Mouse (Mus musculus) embryonic stem cell, embryonic (primary cell): ENCODE results near the gene Ifnlr1.

ENCODE experiments used
- CTCF ChIA-PET, 4 experiments: fragments of 300-600 bp in 2 of 4; fragments of 350-600 bp in 2 of 4; sonication (Branson Sonifier 250); formaldehyde crosslinking; loops; one replicate each; lab custom pipeline; 2022; ENCODE audit warnings: inconsistent platforms in 2 of 4; lab: Charles Lee
- POLR2A ChIA-PET, 4 experiments: fragments of 300-600 bp in 2 of 4; fragments of 350-600 bp in 2 of 4; sonication (Branson Sonifier 250); formaldehyde crosslinking; loops; one replicate each; lab custom pipeline; 2022; ENCODE audit warnings: antibody characterized with exemption in 4 of 4, inconsistent platforms in 1 of 4; lab: Charles Lee

The Ifnlr1 gene

GRCm38 (mm10) chr4:135673507-135673906, 12.6 kb upstream of the Ifnlr1 start:
- CTCF ChIA-PET, result interaction anchor here in 3 of 4 experiments (0.7 to 5.3 kb wide), 8 partner anchors 8 to 179 kb away, joined by 3 to 24 read pairs (median 5); partner anchors contain the start of genes Ifnlr1 (in 1 of the 3), Nipal3 (in 1 of the 3) and Stpg1 (in 1 of the 3)
- POLR2A ChIA-PET, result interaction anchor here in 3 of 4 experiments (0.7 to 1.6 kb wide), 10 partner anchors 8 to 224 kb away, joined by 3 to 4 read pairs (median 3); no protein-coding TSS in a partner anchor

GRCm38 (mm10) chr4:135674993-135675392, 11.1 kb upstream of the Ifnlr1 start:
- ChIA-PET POLR2A (interaction anchor here in 3 of 4 experiments (0.5 to 2.1 kb wide), 10 partner anchors 8 to 175 kb away, joined by 3 to 12 read pairs (median 3); partner anchors contain the start of gene Ifnlr1 (in 2 of the 3)), CTCF (interaction anchor here (0.7 to 5.3 kb wide), 14 partner anchors 8 to 1718 kb away, joined by 3 to 24 read pairs (median 4); partner anchors contain the start of gene Srrm1 (in 1 of the 4))

GRCm38 (mm10) chr4:135676476-135676875, 9.6 kb upstream of the Ifnlr1 start:
- ChIA-PET CTCF (interaction anchor here in 1 of 4 experiments (1.3 to 2.2 kb wide), 2 partner anchors 33 to 160 kb away, joined by 3 to 5 read pairs; no protein-coding TSS in a partner anchor), POLR2A (interaction anchor here in 2 of 4 experiments (0.7 to 2.1 kb wide), 2 partner anchors 9 to 129 kb away, joined by 4 to 9 read pairs; partner anchors contain the start of gene Ifnlr1 (in 1 of the 2))

- POLR2A ChIA-PET, result no interaction called here
- CTCF ChIA-PET, result no interaction called here
These were observed 6.8 kb upstream of the Ifnlr1 start for GRCm38 (mm10) chr4:135679316-135679715.

- ChIA-PET CTCF (interaction anchor here in 3 of 4 experiments (0.6 to 2.0 kb wide), 22 partner anchors 9 to 707 kb away, joined by 3 to 19 read pairs (median 4); partner anchors contain the start of genes Fuca1 (in 1 of the 3) and Pithd1 (in 1 of the 3)), POLR2A (interaction anchor here in 3 of 4 experiments (0.6 to 1.8 kb wide), 22 partner anchors 8 to 380 kb away, joined by 3 to 14 read pairs (median 3); partner anchors contain the start of genes Hmgcl (in 1 of the 3), Nipal3 (in 1 of the 3), Rcan3 (in 1 of the 3) and Rpl11 (in 1 of the 3))
These were observed 4.3 kb upstream of the Ifnlr1 start for GRCm38 (mm10) chr4:135681789-135682188.

- ChIA-PET CTCF (interaction anchor here (0.5 to 5.9 kb wide), 17 partner anchors 8 to 189 kb away, joined by 3 to 49 read pairs (median 4); partner anchors contain the start of genes Nipal3 (in 1 of the 4) and Stpg1 (in 1 of the 4)), POLR2A (interaction anchor here in 2 of 4 experiments (0.5 to 1.6 kb wide), 3 partner anchors 24 to 47 kb away, joined by 3 to 4 read pairs (median 3); no protein-coding TSS in a partner anchor)
These were observed 2.5 kb upstream of the Ifnlr1 start for GRCm38 (mm10) chr4:135683553-135683952.

GRCm38 (mm10) chr4:135684731-135685130, 1.4 kb upstream of the Ifnlr1 start:
- POLR2A ChIA-PET, result interaction anchor here in 3 of 4 experiments (0.5 to 6.0 kb wide), 21 partner anchors 9 to 761 kb away, joined by 3 to 32 read pairs (median 3); partner anchors contain the start of genes Hmgcl (in 1 of the 3), Rcan3 (in 1 of the 3), Rpl11 (in 1 of the 3) and Rsrp1 (in 1 of the 3)
- CTCF ChIA-PET, result interaction anchor here (0.5 to 5.9 kb wide), 14 partner anchors 9 to 235 kb away, joined by 3 to 49 read pairs (median 4); partner anchors contain the start of genes Fuca1 (in 1 of the 4), Nipal3 (in 1 of the 4) and Stpg1 (in 1 of the 4)

- POLR2A ChIA-PET, result interaction anchor here in 3 of 4 experiments (0.8 to 6.0 kb wide), 11 partner anchors 10 to 202 kb away, joined by 3 to 32 read pairs (median 3); partner anchors contain the start of genes Nipal3 (in 1 of the 3) and Stpg1 (in 1 of the 3)
- CTCF ChIA-PET, result interaction anchor here (0.6 to 5.9 kb wide), 9 partner anchors 13 to 65 kb away, joined by 3 to 49 read pairs (median 4); no protein-coding TSS in a partner anchor
These were observed 474 bp downstream of the Ifnlr1 start for GRCm38 (mm10) chr4:135686568-135686953.

GRCm38 (mm10) chr4:135689797-135690196, 3.7 kb downstream of the Ifnlr1 start:
- POLR2A ChIA-PET, result interaction anchor here in 1 of 4 experiments (6.0 kb wide), 1 partner anchor 10 kb away, joined by 32 read pairs; no protein-coding TSS in a partner anchor
- CTCF ChIA-PET, result interaction anchor here in 2 of 4 experiments (0.5 to 2.5 kb wide), 3 partner anchors 19 to 187 kb away, joined by 3 to 11 read pairs (median 5); no protein-coding TSS in a partner anchor

GRCm38 (mm10) chr4:135690241-135690640, 4.2 kb downstream of the Ifnlr1 start:
- ChIA-PET CTCF (interaction anchor here in 2 of 4 experiments (0.6 to 2.5 kb wide), 4 partner anchors 13 to 72 kb away, joined by 3 to 11 read pairs (median 5); no protein-coding TSS in a partner anchor), POLR2A (interaction anchor here in 2 of 4 experiments (0.7 to 6.0 kb wide), 2 partner anchors 9 to 13 kb away, joined by 3 to 32 read pairs; no protein-coding TSS in a partner anchor)

GRCm38 (mm10) chr4:135692916-135693315, 6.8 kb downstream of the Ifnlr1 start:
- ChIA-PET POLR2A (no interaction called here), CTCF (interaction anchor here in 3 of 4 experiments (1.0 to 3.6 kb wide), 3 partner anchors 16 kb away, joined by 3 to 11 read pairs (median 4); no protein-coding TSS in a partner anchor)

- ChIA-PET CTCF (interaction anchor here (0.8 to 4.2 kb wide), 5 partner anchors 11 to 15 kb away, joined by 3 to 41 read pairs (median 12); no protein-coding TSS in a partner anchor), POLR2A (interaction anchor here in 3 of 4 experiments (0.6 to 4.2 kb wide), 6 partner anchors 10 to 775 kb away, joined by 3 to 32 read pairs (median 4); partner anchors contain the start of genes Ifnlr1 (in 1 of the 3) and Rsrp1 (in 1 of the 3))
These were observed 12.4 kb downstream of the Ifnlr1 start for GRCm38 (mm10) chr4:135698498-135698897.

- POLR2A ChIA-PET, result interaction anchor here in 2 of 4 experiments (0.6 to 0.9 kb wide), 2 partner anchors 13 to 163 kb away, joined by 3 read pairs; no protein-coding TSS in a partner anchor
These were observed 17.4 kb downstream of the Ifnlr1 start for GRCm38 (mm10) chr4:135703497-135703896.

GRCm38 (mm10) chr4:135704016-135704415, 17.9 kb downstream of the Ifnlr1 start:
- CTCF ChIA-PET, result interaction anchor here in 2 of 4 experiments (0.5 to 1.8 kb wide), 4 partner anchors 13 to 159 kb away, joined by 3 to 7 read pairs (median 3); no protein-coding TSS in a partner anchor
- POLR2A ChIA-PET, result interaction anchor here in 1 of 4 experiments (0.9 kb wide), 1 partner anchor 13 kb away, joined by 3 read pairs; no protein-coding TSS in a partner anchor

More at GRCm38 (mm10) chr4:135703497-135703896, 17.4 kb downstream of the Ifnlr1 start:
- CTCF ChIA-PET, result interaction anchor here in 1 of 4 experiments (0.6 to 1.8 kb wide), 5 partner anchors 13 to 418 kb away, joined by 3 to 7 read pairs (median 3); no protein-coding TSS in a partner anchor

GRCm38 (mm10) chr4:135706045-135706444, 20.0 kb downstream of the Ifnlr1 start:
- ChIA-PET CTCF (interaction anchor here in 1 of 4 experiments (0.5 kb wide), 1 partner anchor 10 kb away, joined by 3 read pairs; no protein-coding TSS in a partner anchor), POLR2A (no interaction called here)

GRCm38 (mm10) chr4:135709072-135709564, 23.0 kb downstream of the Ifnlr1 start:
- ChIA-PET CTCF (interaction anchor here (0.5 to 4.0 kb wide), 216 partner anchors 8 to 863 kb away, joined by 3 to 58 read pairs (median 4); partner anchors contain the start of genes Il22ra1 (in 4 of the 4), Nipal3 (in 4 of the 4), Stpg1 (in 4 of the 4) and Ifnlr1 (in 3 of the 4)), POLR2A (interaction anchor here in 3 of 4 experiments (0.6 to 3.0 kb wide), 25 partner anchors 9 to 412 kb away, joined by 3 to 14 read pairs (median 3); partner anchors contain the start of genes Fuca1 (in 1 of the 3), Pithd1 (in 1 of the 3) and Srsf10 (in 1 of the 3))

- ChIA-PET POLR2A (interaction anchor here in 3 of 4 experiments (0.6 to 3.0 kb wide), 21 partner anchors 8 to 278 kb away, joined by 3 to 14 read pairs (median 3); partner anchors contain the start of genes Fuca1 (in 1 of the 3), Pithd1 (in 1 of the 3) and Srsf10 (in 1 of the 3)), CTCF (interaction anchor here (0.5 to 4.0 kb wide), 195 partner anchors 8 to 863 kb away, joined by 3 to 58 read pairs (median 5); partner anchors contain the start of genes Il22ra1 (in 4 of the 4), Nipal3 (in 4 of the 4), Stpg1 (in 4 of the 4) and Ifnlr1 (in 3 of the 4))
These were observed 23.5 kb downstream of the Ifnlr1 start for GRCm38 (mm10) chr4:135709621-135710020.
